Mouse (Mus musculus) G1E-ER4 (cell line): ENCODE measurements around the gene Ceacam19. TPM values are rescaled to one million over a fixed set of nuclear protein-coding genes. Genes with fewer than 3 reads are reported as not detected.

Experiments used
- GATA1 ChIP-seq: IDR thresholded peaks from one replicate; pipeline ENCODE4 v1.8.0; 2012; ENCODE audit warnings: low read length, inconsistent platforms
- polyA plus RNA-seq: library from polyadenylated mRNA; stranded (reverse); fragments of >175 nt; gene quantifications from 2 replicates; pipeline ENCODE4 v1.2.3, GENCODE M21; 2012

The Ceacam19 gene
- polyA plus RNA-seq, 1 experiment: not detected

DNA sequence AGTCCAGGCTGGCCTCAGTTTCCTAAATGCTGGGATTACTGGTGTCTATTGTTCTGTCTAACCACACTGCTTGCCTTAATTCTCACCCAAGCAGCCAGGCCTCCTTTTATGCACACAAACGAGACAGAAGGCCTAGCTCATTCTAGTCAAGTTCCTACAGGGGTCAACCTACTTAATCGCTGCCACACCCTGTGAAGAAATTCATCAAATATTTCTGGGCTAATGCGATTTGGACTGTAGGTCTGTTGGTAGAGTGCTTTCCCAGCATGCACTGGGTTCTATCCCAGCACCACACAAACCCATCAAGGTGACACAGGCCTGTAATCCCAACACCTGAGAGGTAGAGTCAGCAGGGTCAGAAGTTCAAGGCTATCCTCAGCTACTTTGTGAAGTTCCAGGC is 58.1 kb downstream of the Ceacam19 start:
- no peak for TF ChIP-seq GATA1

DNA sequence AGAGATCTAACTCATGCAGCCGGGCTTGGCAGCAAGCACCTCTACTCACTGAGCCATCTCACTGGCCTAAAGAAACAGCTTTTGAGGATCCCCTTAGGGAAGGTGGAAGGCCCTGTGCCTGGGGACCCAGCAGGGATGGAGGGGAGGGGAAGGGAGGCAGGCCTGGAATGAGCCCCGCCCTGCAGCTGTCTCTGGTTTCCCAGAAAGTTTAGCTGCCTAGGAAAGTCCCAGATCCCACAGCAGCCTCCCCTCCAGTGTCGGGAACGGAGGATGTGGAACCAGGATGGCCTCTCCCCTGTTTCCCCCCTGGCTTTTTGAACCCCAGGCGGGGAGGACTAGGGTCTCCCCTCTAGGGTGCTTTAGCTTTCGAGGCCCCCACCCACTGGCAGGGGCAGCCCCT is 61.0 kb downstream of the Ceacam19 start:
- no peak for TF ChIP-seq GATA1

Other genes starting within 250 kb of the Ceacam19 start
- 149 and 193 TPM in 2 replicates for gene Clptm1, start 222.9 kb downstream of the Ceacam19 start, polyA plus RNA-seq
- not detected in 2 replicates for gene Apoc2, start 210.0 kb downstream of the Ceacam19 start, polyA plus RNA-seq
- not detected in 2 replicates for gene Gm44805, start 206.5 kb downstream of the Ceacam19 start, polyA plus RNA-seq
- gene Apoc4, start 206.5 kb downstream of the Ceacam19 start, polyA plus RNA-seq: not detected in 2 replicates
- gene Apoc1, start 195.3 kb downstream of the Ceacam19 start, polyA plus RNA-seq: 4.8 and 6.7 TPM in 2 replicates
- 23.7 and 28.1 TPM in 2 replicates for gene Apoe, start 188.8 kb downstream of the Ceacam19 start, polyA plus RNA-seq
- 694 and 701 TPM in 2 replicates for gene Tomm40, start 172.5 kb downstream of the Ceacam19 start, polyA plus RNA-seq
- gene Nectin2, start 137.5 kb downstream of the Ceacam19 start, polyA plus RNA-seq: 49.4 and 58.6 TPM in 2 replicates
- gene Bcam, start 116.9 kb downstream of the Ceacam19 start, polyA plus RNA-seq: not detected in 2 replicates
- not detected in 2 replicates for gene Cblc, start 91.2 kb downstream of the Ceacam19 start, polyA plus RNA-seq
- not detected in 2 replicates for gene Bcl3, start 65.2 kb downstream of the Ceacam19 start, polyA plus RNA-seq
- not detected in 2 replicates for gene Gm19345, start 36.0 kb downstream of the Ceacam19 start, polyA plus RNA-seq
- 0.83 and 1.3 TPM in 2 replicates for gene Ceacam16, start 26.7 kb downstream of the Ceacam19 start, polyA plus RNA-seq
- not detected in 2 replicates for gene Pvr, start 33.2 kb upstream of the Ceacam19 start, polyA plus RNA-seq
- not detected in 2 replicates for gene Igsf23, start 62.8 kb upstream of the Ceacam19 start, polyA plus RNA-seq
- gene Ceacam20, start 77.4 kb upstream of the Ceacam19 start, polyA plus RNA-seq: not detected in 2 replicates
- gene Nlrp9b, start 103.5 kb upstream of the Ceacam19 start, polyA plus RNA-seq: not detected in 2 replicates
- not detected in 2 replicates for gene Vmn1r91, start 211.7 kb upstream of the Ceacam19 start, polyA plus RNA-seq
- gene Gm16442, start 234.6 kb upstream of the Ceacam19 start, polyA plus RNA-seq: not detected in 2 replicates